Mouse (Mus musculus) layer of hippocampus, adult 9-10 months (tissue): ENCODE measurements at regions not wholly inside any gene's neighbourhood (a gene's known extent, or its start where the extent isn't known, plus 50 kb on each side); places are given as distances from the start of the nearest gene placed in this dataset.

ENCODE experiments used
- DNase-seq: peaks from one replicate; pipeline ENCODE4 v3.0.0; 2022; ENCODE audit warnings: low spot score

DNA sequence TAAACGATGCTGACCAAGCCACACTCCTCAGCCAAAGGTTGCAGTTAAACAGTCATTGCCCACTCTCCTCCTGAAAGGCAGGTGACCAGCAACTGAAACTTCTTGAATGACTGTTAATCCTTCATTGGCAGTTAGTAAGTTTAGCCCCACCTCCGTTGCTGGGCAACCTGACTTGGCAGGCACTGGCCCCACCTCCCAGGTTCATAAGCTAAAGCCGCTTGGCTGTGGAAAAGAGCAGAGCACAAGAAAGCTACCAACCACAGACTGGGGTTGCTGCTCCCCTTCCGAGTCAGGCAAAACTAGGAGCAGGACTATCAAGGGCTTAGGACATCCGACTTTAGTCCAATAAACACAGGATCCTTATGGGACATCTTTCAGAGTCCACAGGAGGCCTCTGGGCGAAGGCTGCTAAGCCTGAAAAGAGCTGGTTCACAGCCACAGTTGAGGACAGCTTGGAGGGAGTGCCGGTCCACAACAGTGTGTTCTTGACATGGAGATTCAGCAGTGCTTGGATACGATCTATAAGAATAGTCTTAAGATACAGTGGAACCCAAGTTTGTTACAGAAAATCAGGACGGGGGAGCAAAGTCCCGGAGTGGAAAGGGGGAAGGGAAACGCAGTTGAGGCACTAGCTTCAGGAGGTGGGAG, 67.7 kb upstream of the Kcnma1 start:
- DNase-seq: no peak

DNA sequence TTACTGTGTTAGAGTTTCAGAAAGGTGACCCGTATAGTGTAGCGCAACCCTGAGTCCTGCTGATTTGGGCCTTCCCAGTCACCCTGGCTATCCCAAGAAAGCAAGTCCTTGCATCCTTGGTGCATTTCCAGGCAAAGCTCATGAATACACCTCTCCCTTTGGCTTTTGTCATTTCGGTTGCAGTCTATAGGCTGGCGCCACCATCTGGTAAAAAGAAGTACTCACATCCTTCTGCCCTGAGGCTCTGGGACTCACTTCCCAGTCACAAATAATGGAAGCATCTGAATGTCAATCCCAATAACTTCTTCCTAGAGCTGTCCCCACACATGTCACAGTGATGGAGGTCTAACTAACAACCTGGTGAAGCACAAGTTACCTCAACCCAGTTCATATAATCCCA, 54.4 kb upstream of the Kcnma1 start:
- no peak for DNase-seq

DNA sequence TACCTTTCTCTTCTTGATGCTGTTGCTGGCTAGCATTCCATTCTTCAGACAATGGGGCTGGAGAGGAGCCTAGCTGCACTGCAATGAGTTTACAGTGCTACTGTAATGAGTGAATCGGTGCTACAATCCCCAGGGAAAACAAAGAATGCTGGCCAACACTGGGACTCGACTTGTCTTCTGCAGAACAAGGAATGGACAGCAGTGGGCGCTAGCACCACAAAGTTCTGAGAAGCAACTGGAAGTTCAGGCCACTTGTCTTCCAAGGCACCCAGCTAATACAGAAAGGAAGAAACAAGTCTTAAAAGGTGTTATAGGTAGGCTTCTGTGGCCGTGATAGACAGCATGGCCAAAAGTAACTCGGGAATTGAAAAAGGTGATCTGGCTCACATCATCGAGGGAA, 53.4 kb upstream of the Kcnma1 start:
- peak; percentile 54 for DNase-seq

GRCm38 (mm10) chr14:24065231-24065767, 51.0 kb upstream of the Kcnma1 start:
- no peak for DNase-seq
